Mouse (Mus musculus) spleen, postnatal 4 days (tissue): Measurements from ENCODE around the gene 4930558K02Rik.
A peak's percentile ranks its signal among the peaks of the same experiment; 100 is the strongest.

Experiments used
- DNase-seq, 2 experiments: peaks; one replicate each; pipeline ENCODE4 v3.0.0; 2022; ENCODE audit warnings: low spot score in 2 of 2

The 4930558K02Rik gene

GRCm38 (mm10) chr1:161979536-161979935 lies at the start of gene 4930558K02Rik:
TSS of gene 4930558K02Rik (minus strand) at chr1:161979636.
- no peak for DNase-seq

DNA sequence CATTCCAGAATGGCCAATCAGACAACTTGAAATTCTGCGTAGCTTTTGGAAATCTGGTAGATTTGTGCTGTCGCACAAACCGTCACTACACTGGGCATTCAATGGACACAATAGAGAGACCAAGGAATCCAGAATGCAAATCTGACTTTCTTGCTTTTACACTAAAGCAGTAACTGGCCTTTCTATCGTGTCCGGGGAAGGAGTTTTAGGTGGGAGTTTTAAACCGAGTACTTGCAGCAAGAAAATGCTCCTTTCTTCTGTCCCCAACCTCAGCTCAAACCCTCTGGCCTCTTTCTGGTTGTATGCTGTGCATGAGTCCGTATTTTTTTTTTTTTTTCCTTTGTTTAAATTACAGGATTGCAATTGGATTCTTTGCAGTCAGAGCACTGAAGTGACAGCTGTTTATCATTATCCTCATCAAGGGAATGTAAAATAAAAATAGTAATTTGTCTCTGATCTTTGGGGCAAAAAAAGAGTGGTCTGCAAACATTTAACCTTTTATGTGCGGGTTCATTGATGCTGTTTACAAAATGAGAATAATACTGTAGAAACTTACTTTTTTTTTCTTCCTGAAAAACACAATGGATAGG lies 44.3 kb upstream of the 4930558K02Rik start:
- no peak for DNase-seq

GRCm38 (mm10) chr1:162020766-162021165 lies 41.3 kb upstream of the 4930558K02Rik start:
- no peak for DNase-seq

DNA sequence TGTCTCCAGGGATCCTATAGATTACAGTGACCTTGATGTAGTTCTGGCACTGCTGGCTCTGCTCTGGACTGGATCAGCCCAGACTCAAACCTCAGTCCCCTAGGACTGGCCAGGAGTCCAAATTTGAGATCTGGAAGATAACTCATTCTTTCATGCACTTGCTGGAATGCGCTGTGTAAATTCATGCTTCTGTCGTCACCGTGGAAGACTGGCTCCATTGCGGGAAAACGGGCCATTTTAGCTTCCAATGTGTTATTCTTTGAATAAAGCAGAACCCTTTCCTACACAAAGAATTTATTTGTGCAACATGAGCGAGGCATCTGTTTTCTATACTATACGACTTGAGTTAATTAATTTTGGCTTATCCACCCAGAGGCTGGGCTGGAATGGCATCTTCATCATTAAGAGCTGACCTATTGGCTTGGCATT lies 40.9 kb upstream of the 4930558K02Rik start:
- DNase-seq, result no peak

- DNase-seq, result no peak
These were observed 39.2 kb upstream of the 4930558K02Rik start for GRCm38 (mm10) chr1:162018601-162018977.

GRCm38 (mm10) chr1:162017975-162018600 lies 38.7 kb upstream of the 4930558K02Rik start:
- DNase-seq, result no peak

DNA sequence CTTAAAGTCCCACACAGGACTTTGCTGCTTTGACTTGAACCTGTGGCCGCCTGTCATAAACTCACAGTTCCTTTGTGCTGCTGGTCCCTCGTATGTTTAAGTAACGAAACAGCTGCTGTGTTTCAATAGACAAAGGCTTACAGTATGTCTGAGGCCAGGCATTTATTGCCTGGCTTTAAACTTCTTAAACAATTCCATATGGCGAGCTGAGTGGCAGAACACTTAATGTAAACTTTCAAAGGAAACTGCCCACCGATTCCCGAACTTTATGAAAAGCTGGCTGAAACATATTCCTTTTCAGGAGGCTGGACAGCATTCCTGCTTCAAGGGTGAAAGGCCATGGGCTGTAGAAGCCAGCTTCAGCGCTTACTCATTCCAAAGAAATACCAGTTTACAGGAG lies 37.5 kb upstream of the 4930558K02Rik start:
- no peak for DNase-seq

DNA sequence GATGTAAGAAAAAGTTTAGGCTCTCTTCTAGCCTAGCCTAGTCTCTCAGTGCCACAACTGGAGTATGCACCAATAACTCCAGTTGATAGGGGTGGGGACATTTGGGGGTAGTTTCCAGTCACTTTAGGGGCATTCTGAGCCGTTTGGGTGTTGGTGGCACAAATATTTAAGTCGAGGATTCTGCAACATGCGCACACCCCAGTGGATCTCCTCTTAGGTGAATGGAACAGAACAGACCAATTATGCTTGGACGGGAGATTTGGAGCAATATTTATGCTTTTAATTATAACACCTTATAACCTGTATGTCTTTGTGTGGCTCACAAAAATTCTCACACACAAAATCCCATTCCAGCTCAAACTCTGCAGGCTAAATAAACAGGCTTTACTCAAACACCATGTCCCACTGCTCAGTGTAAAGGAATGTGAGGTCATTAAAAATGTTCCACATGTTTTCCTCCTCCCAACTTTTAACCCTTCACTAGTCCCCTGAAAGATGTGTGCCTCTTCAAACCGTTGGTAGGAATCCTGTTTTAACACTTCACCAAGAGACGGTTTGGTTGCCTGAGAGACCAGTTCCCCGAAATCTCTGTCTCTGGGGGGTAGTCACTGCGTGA lies 35.9 kb upstream of the 4930558K02Rik start:
- DNase-seq, result no peak

DNA sequence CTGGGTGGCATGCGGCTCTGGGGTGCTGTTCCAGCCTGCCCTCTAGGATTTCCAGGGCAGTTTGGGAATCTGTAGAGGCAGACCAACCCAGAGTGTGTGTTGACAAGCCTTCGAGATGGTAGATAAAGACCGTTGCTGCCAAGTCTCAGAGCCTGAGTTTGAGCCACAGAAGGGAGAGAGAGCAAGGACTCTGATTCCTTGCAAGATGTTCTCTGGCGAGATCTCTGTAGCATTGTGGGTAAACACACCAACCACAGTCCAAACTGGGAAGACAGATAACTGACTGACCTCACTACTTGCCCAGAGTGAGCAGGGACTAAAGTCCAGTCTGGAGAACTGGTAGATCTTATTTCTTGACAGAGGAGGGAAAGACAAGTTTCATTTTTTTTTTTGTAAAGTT lies 34.1 kb upstream of the 4930558K02Rik start:
- DNase-seq, result no peak

DNA sequence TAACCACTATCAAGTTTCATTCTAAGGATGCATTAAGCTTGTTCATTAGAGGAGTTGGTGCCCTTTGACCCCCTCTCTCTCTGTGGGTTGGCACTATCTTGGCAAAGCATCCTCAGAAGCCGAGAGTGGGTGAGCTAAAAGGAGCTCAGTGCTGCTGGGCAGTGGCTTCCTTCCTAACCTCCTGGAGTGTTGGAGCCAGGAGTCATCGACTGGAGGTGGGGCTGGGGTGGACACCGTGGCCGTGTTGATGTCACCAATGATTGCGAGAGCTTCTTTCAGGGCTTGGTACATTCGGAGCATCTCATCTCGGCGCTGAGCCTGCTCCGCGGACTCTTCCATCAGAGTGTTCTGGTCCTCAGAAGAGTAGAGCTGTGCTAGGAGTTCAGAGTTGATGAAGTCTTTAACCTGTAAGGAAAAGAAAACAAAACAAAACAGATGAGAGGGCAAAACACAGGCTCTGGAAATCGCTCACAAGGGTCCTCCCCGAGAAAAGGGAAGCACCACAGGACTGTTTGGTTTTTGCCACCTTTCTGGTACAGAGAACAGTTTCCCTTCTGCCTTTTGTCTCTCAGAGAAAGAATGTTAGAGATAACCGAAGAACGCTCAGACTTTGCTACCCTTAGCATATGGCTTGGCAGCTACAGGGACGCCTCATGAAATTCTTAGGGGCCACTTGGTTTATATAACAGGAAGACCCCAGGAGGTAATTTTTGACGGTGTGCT lies 32.2 kb upstream of the 4930558K02Rik start:
- DNase-seq, result no peak

- no peak for DNase-seq
These were observed 29.6 kb upstream of the 4930558K02Rik start for GRCm38 (mm10) chr1:162009086-162009485.

GRCm38 (mm10) chr1:162008631-162009067 lies 29.2 kb upstream of the 4930558K02Rik start:
- no peak for DNase-seq

DNA sequence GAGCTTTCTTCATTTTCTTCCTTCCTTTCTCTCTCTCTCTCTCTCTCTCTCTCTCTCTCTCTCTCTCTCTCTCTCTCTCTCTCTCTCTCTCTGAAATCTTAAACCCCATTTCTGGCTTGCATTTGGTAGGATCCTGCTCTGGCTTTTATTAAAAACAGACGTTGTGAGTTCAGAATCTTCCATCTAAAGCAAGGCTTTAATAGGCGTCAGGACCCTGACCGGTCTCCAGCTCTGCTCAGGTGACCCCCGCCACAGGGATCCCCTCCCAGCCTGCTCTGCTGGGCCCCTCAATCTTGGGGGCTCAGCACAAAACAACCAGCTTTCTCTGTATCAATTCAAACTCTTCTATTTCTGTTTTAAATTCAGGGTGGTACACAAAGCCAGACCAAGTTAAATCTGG lies 28.8 kb upstream of the 4930558K02Rik start:
- DNase-seq, result no peak

- DNase-seq, result no peak
These were observed 26.7 kb upstream of the 4930558K02Rik start for GRCm38 (mm10) chr1:162006109-162006508.

- DNase-seq, result peak in 1 of 2 experiments; percentile 32
These were observed 25.7 kb upstream of the 4930558K02Rik start for GRCm38 (mm10) chr1:162004821-162005770.

DNA sequence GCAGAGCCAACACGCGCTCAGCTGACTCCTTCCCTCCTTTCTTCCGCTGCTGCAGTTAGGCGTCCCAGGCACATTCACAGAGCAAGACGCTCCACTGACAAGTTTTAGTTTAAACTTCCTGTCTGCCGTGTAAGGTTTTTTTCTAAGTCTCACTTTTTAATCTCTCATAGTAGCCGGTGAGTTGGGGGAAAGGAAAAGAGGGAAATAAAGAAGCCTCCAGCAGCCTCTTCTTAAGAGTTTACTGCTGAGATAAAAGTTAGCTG lies 25.0 kb upstream of the 4930558K02Rik start:
- no peak for DNase-seq

GRCm38 (mm10) chr1:162003729-162004517 lies 24.5 kb upstream of the 4930558K02Rik start:
- DNase-seq, result no peak

GRCm38 (mm10) chr1:162001328-162001727 lies 21.9 kb upstream of the 4930558K02Rik start:
- no peak for DNase-seq

- DNase-seq, result no peak
These were observed 20.5 kb upstream of the 4930558K02Rik start for GRCm38 (mm10) chr1:161999882-162000371.

DNA sequence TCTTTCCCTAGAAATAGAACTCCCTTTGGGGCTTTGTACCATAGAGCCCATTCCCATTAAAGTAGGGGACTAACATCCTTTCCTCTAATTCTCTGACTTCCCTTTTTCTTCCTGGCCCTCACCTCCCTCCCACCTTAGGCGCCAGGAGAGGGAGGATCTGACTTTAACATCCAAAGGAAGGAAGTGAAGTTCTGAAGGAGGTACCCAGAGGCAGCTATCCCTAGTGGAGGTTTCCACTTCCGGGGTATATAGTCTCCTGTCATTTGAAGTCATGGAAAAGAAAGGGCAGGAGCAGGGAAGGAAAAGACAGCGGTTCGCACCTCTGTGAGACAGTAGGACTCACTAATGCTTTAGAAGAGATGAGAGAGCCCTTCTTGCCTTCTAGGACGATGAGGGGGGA lies 19.9 kb upstream of the 4930558K02Rik start:
- DNase-seq, result no peak

DNA sequence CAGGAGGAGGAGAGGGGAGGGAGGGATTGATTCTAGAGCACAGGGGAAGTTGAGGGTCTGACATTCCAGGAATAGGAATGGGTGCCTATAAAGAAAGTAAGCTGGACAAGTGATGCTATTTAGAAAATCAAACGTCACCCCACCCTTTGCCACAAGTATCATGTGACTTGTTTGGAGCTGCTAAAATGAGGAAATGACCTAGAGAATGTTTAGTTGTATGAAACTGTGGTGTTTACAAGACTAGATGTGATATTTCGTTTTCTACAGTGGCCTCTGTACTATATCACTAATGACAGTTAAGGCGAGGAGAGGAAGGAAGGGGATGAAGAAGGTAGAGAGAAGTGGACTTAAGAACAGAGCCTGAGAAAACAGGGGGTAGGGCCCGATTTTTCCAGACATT lies 19.3 kb upstream of the 4930558K02Rik start:
- DNase-seq, result no peak
